Mouse (Mus musculus): ENCODE measurements around the gene Galk1. TPM values are rescaled to one million over a fixed set of nuclear protein-coding genes. Genes with fewer than 3 reads are reported as not detected.

Gene Galk1
- polyA plus RNA-seq, 1 experiment from 2014 or later = 140 TPM

GRCm38 (mm10) chr11:116009661-116010060 lies 2.9 kb downstream of the Galk1 start:
- Histone ChIP-seq H3K4me2 (ENCODE audit: low read depth, low read length) (no peak overlapping the region), H3K9me3 (ENCODE audit: control insufficient read depth, low read length) (no peaks in the 10 kb centered on the region), H3K27ac (replicated peaks; ENCODE audit: low read depth, low read length) (no peak overlapping the region), H3K27me3 (replicated peaks; ENCODE audit: control insufficient read depth, insufficient read depth, low read length) (no peaks in the 10 kb centered on the region), H3K4me3 (ENCODE audit: low read depth, low read length) (no peak overlapping the region), H3K9ac (ENCODE audit: low read depth, low read length) (no peak overlapping the region), H3K36me3 (ENCODE audit: control insufficient read depth, insufficient read depth, low read length) (peaks cover 43% of the 10 kb centered on the region), H3K4me1 (ENCODE audit: control insufficient read depth, insufficient read depth, low read length) (peaks cover 21% of the 10 kb centered on the region)
- no peak for DNase-seq (ENCODE audit: low spot score)
- ATAC-seq (ENCODE audit: low read depth) = no peak
- WGBS = 82% methylated on average over 9 of the region's 11 CpGs

GRCm38 (mm10) chr11:116008832-116009375 lies 3.6 kb downstream of the Galk1 start:
- Histone ChIP-seq H3K9ac (ENCODE audit: low read depth, low read length) (no peak overlapping the region), H3K4me3 (ENCODE audit: low read depth, low read length) (no peak overlapping the region), H3K27me3 (replicated peaks; ENCODE audit: control insufficient read depth, insufficient read depth, low read length) (no peaks in the 10 kb centered on the region), H3K27ac (replicated peaks; ENCODE audit: low read depth, low read length) (no peak overlapping the region), H3K9me3 (ENCODE audit: control insufficient read depth, low read length) (no peaks in the 10 kb centered on the region), H3K4me1 (ENCODE audit: control insufficient read depth, insufficient read depth, low read length) (peaks cover 21% of the 10 kb centered on the region), H3K4me2 (ENCODE audit: low read depth, low read length) (no peak overlapping the region), H3K36me3 (ENCODE audit: control insufficient read depth, insufficient read depth, low read length) (peaks cover 43% of the 10 kb centered on the region)
- 87% methylated on average over 13 of the region's 13 CpGs for WGBS
- ATAC-seq (ENCODE audit: low read depth) (no peak), DNase-seq (ENCODE audit: low spot score) (peak; percentile 52)

DNA sequence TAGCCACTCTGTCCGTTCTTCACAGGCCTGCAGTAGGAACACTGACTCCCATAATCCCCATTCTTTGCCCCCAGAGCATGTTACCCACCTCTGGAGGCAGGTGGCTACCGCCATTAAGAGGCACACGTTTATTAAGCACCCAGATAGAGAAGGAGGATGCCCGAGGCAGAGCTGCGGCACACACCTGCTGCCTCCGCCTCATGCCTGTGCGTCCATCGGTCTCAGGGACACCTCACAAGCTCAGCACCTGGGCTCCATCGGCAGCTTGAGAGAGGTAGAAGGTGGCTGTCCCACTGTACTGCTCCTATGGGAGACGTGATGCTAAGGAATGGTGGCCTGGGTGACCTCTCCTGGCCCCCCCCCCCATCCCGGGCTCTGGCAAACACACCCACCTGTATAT lies 4.1 kb downstream of the Galk1 start:
- ATAC-seq (ENCODE audit: low read depth) = no peak
- Histone ChIP-seq H3K27me3 (replicated peaks; ENCODE audit: control insufficient read depth, insufficient read depth, low read length) (no peaks in the 10 kb centered on the region), H3K36me3 (ENCODE audit: control insufficient read depth, insufficient read depth, low read length) (peaks cover 43% of the 10 kb centered on the region), H3K4me3 (ENCODE audit: low read depth, low read length) (no peak overlapping the region), H3K27ac (replicated peaks; ENCODE audit: low read depth, low read length) (no peak overlapping the region), H3K9me3 (ENCODE audit: control insufficient read depth, low read length) (no peaks in the 10 kb centered on the region), H3K9ac (ENCODE audit: low read depth, low read length) (no peak overlapping the region), H3K4me2 (ENCODE audit: low read depth, low read length) (no peak overlapping the region), H3K4me1 (ENCODE audit: control insufficient read depth, insufficient read depth, low read length) (peaks cover 21% of the 10 kb centered on the region)
- WGBS = 86% methylated on average over 11 of the region's 11 CpGs
- no peak for DNase-seq (ENCODE audit: low spot score)

DNA sequence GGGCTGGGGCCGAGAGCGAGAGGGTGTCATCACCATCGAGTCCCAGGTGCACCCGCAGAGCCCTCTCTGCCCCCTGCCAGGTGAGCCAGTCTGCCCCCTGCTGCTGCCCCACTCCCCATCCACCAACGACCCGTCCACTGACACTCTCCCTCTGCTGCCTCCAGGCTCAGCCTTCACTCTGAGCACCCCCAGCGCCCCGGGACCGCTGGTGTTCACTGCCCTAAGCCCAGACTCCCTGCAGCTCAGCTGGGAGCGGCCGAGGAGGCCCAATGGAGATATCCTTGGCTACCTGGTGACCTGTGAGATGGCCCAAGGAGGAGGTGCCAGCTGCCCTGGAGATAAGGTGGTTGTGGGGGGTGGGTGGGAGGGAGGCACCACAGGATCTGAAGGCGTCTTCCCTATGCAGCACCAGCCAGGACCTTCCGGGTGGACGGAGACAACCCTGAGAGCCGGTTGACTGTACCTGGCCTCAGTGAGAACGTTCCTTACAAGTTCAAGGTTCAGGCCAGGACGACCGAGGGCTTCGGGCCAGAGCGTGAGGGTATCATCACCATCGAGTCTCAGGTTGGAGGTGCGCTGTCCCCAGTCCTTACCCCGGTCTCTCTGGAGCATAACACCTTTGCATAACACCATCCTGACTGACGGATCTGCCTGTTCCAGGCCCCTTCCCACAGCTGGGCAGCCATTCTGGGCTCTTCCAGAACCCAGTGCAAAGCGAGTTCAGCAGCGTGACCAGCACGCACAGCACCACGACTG lies 5.2 kb downstream of the Galk1 start:
- Histone ChIP-seq H3K4me3 (ENCODE audit: low read depth, low read length) (no peak overlapping the region), H3K9me3 (ENCODE audit: control insufficient read depth, low read length) (no peaks in the 10 kb centered on the region), H3K4me1 (ENCODE audit: control insufficient read depth, insufficient read depth, low read length) (peaks cover 14% of the 10 kb centered on the region), H3K36me3 (ENCODE audit: control insufficient read depth, insufficient read depth, low read length) (peaks cover 43% of the 10 kb centered on the region), H3K9ac (ENCODE audit: low read depth, low read length) (no peak overlapping the region), H3K27me3 (replicated peaks; ENCODE audit: control insufficient read depth, insufficient read depth, low read length) (no peaks in the 10 kb centered on the region), H3K27ac (replicated peaks; ENCODE audit: low read depth, low read length) (no peak overlapping the region), H3K4me2 (ENCODE audit: low read depth, low read length) (no peak overlapping the region)
- 86% methylated on average over 26 of the region's 28 CpGs for WGBS
- no peak for DNase-seq (ENCODE audit: low spot score)
- no peak for ATAC-seq (ENCODE audit: low read depth)

- DNase-seq (ENCODE audit: low spot score) = no peak
- no peaks in the 10 kb centered on the region for H3K9me3 ChIP-seq (ENCODE audit: control insufficient read depth, low read length)
- peak overlapping the region; percentile 41; the same call in 1 of the 2 replicates for H3K4me3 ChIP-seq (ENCODE audit: low read depth, low read length)
- ATAC-seq (ENCODE audit: low read depth) = no peak
- 58% methylated on average over 9 of the region's 9 CpGs for WGBS
- peaks cover 43% of the 10 kb centered on the region for H3K36me3 ChIP-seq (ENCODE audit: control insufficient read depth, insufficient read depth, low read length)
- H3K4me1 ChIP-seq (ENCODE audit: control insufficient read depth, insufficient read depth, low read length) = peaks cover 7% of the 10 kb centered on the region
- peak overlapping the region; percentile 65 for H3K9ac ChIP-seq (ENCODE audit: low read depth, low read length)
- peak overlapping the region; percentile 69 for H3K4me2 ChIP-seq (ENCODE audit: low read depth, low read length)
- H3K27me3 ChIP-seq (replicated peaks; ENCODE audit: control insufficient read depth, insufficient read depth, low read length) = no peaks in the 10 kb centered on the region
- peak overlapping the region; percentile 77; the same call in 1 of the 2 replicates for H3K27ac ChIP-seq (replicated peaks; ENCODE audit: low read depth, low read length)
These were observed 6.7 kb downstream of the Galk1 start for GRCm38 (mm10) chr11:116005701-116006419.

DNA sequence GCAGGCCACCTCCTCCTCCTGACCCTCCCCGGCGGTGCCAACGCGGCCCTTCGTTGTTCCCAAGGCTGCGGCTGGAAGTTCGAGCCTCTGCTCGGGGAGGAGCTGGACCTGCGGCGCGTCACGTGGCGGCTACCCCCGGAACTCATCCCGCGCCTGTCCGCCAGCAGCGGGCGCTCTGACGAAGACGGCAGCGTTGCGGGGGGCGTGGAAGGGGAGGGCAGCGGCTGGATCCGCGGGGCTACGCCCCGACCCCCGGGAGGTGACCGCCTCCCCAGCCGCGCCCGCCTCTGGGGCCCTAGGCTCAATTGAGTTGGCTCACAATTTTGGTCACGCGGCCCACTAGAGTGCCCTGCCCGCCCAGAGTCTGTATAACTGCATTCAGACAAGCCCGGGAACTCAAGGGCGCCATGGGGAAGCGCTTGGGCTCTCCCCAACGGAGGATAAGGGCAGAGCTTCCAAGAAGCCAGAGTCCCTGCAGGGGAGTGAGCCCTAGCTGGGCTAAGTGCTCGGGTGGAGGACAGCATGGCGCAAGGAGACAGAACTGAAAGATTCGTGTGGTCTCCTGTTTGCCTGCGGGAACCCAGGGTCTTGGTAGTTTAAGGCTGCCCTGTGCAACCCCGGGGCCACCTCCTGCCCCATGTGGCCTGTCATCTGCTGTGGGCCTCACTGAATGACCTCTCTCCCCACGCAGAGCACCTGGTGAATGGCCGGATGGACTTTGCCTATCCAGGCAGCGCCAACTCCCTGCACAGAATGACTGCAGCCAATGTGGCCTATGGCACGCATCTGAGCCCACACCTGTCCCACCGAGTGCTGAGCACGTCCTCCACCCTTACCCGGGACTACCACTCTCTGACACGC lies 7.4 kb downstream of the Galk1 start:
- H3K4me3 ChIP-seq (ENCODE audit: low read depth, low read length) = peak overlapping the region; percentile 41
- H3K9me3 ChIP-seq (ENCODE audit: control insufficient read depth, low read length) = no peaks in the 10 kb centered on the region
- peaks cover 36% of the 10 kb centered on the region for H3K36me3 ChIP-seq (ENCODE audit: control insufficient read depth, insufficient read depth, low read length)
- peak; percentile 73 for ATAC-seq (ENCODE audit: low read depth)
- peak overlapping the region; percentile 69 for H3K4me2 ChIP-seq (ENCODE audit: low read depth, low read length)
- peak overlapping the region; percentile 65 for H3K9ac ChIP-seq (ENCODE audit: low read depth, low read length)
- DNase-seq (ENCODE audit: low spot score) = peak; percentile 91
- H3K27ac ChIP-seq (replicated peaks; ENCODE audit: low read depth, low read length) = peak overlapping the region; percentile 77
- H3K4me1 ChIP-seq (ENCODE audit: control insufficient read depth, insufficient read depth, low read length) = peaks cover 7% of the 10 kb centered on the region
- H3K27me3 ChIP-seq (replicated peaks; ENCODE audit: control insufficient read depth, insufficient read depth, low read length) = no peaks in the 10 kb centered on the region
- 8% methylated on average over 26 of the region's 54 CpGs for WGBS

DNA sequence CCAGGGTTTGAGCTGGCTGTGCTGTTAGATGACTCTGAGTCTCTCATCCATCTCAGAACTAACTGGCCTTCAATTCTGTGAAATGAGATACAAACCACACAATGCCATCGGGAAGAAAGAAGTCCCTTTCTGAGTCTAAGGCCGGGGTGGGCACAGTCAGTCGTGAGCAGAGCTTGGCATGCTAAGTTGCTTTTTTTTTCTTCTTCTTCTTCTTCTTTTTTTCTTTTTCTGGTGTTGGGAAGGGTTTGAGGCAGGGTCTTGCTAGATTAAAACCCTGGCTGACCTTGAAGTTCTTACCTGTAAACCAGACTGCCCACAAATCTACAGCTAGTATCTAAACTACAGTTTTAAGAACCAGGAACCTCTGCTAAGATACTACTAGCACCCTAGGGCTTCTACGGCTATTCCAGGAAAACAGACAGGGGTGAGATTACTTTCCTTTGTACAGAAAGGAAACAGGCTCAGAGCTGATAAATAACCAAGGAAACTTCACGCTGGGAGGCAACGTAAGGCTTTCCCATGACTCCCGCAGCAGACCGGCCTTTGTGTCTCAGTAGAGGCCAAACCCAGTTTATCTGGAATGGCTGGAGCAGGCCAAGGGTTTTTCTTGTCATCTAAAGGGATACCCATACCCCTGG lies 8.2 kb downstream of the Galk1 start:
- Histone ChIP-seq H3K9ac (ENCODE audit: low read depth, low read length) (peak overlapping the region; percentile 65), H3K27me3 (replicated peaks; ENCODE audit: control insufficient read depth, insufficient read depth, low read length) (no peaks in the 10 kb centered on the region), H3K9me3 (ENCODE audit: control insufficient read depth, low read length) (no peaks in the 10 kb centered on the region), H3K36me3 (ENCODE audit: control insufficient read depth, insufficient read depth, low read length) (peaks cover 30% of the 10 kb centered on the region), H3K4me3 (ENCODE audit: low read depth, low read length) (peak overlapping the region; percentile 41), H3K27ac (replicated peaks; ENCODE audit: low read depth, low read length) (peak overlapping the region; percentile 77), H3K4me2 (ENCODE audit: low read depth, low read length) (peak overlapping the region; percentile 69), H3K4me1 (ENCODE audit: control insufficient read depth, insufficient read depth, low read length) (peaks cover 7% of the 10 kb centered on the region)
- DNase-seq (ENCODE audit: low spot score) = no peak
- no peak; the same call in 1 of the 2 replicates for ATAC-seq (ENCODE audit: low read depth)
- WGBS = 36% methylated on average over 8 of the region's 8 CpGs

DNA sequence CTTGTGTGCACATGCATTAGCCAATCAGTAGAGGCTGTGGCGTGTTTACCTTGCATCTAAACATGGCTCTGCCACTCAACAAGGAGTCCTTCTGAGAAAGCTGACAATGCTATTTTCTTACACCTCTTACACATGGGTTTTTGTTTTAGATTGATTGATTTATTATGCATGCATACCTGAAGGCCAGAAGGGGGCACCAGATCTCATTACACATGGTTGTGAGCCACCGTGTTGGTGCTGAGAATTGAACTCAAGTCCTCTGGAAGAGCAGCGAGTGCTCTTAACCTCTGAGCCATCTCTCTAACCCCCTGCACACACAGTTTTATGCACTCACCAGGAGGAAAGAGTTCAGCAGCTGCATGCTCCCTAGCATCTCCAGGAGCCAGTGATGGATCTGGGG lies 9.6 kb downstream of the Galk1 start:
- no peaks in the 10 kb centered on the region for H3K27me3 ChIP-seq (replicated peaks; ENCODE audit: control insufficient read depth, insufficient read depth, low read length)
- DNase-seq (ENCODE audit: low spot score) (no peak), ATAC-seq (ENCODE audit: low read depth) (no peak)
- peaks cover 7% of the 10 kb centered on the region for H3K4me1 ChIP-seq (ENCODE audit: control insufficient read depth, insufficient read depth, low read length)
- no peak overlapping the region for H3K9ac ChIP-seq (ENCODE audit: low read depth, low read length)
- H3K36me3 ChIP-seq (ENCODE audit: control insufficient read depth, insufficient read depth, low read length) = peaks cover 16% of the 10 kb centered on the region
- no peak overlapping the region for H3K4me2 ChIP-seq (ENCODE audit: low read depth, low read length)
- WGBS = 86% methylated on average over 3 of the region's 3 CpGs
- H3K27ac ChIP-seq (replicated peaks; ENCODE audit: low read depth, low read length) = no peak overlapping the region
- H3K9me3 ChIP-seq (ENCODE audit: control insufficient read depth, low read length) = no peaks in the 10 kb centered on the region
- no peak overlapping the region for H3K4me3 ChIP-seq (ENCODE audit: low read depth, low read length)

Data from embryonic facial prominence, embryonic 14.5 days (tissue).